Mouse (Mus musculus) T-helper 2 cell (primary cell): Measurements from ENCODE around the gene Wnt11.

Source experiments
- in situ Hi-C: fragments of 300-600 bp; cut with MboI, MseI; formaldehyde crosslinking; loops from one replicate; pipeline ENCODE4 v1.15.1; 2025; ENCODE audit warnings: high pct_unique_total_duplicates

The Wnt11 gene

GRCm38 (mm10) chr7:98903884-98904283 lies 69.0 kb downstream of the Wnt11 start:
- in situ Hi-C loops, result no loop called here
